Mouse (Mus musculus) C2C12 (cell line): ENCODE data around the gene Vps35l. TPM values are rescaled to one million over a fixed set of nuclear protein-coding genes. Genes with fewer than 3 reads are reported as not detected.

Source experiments
- H3K27me3 ChIP-seq: one replicate; pipeline ENCODE4 v1.6.1; 2011; ENCODE audit not compliant: control insufficient read depth, insufficient read depth, insufficient read length
- H3K36me3 ChIP-seq: one replicate; pipeline ENCODE4 v1.6.1; 2011; ENCODE audit not compliant: control insufficient read depth, insufficient read depth
- H3K4me3 ChIP-seq: one replicate; pipeline ENCODE4 v1.5.1; 2011; ENCODE audit warnings: mild to moderate bottlenecking, control low read depth; ENCODE audit not compliant: poor library complexity, insufficient read depth, severe bottlenecking
- H3K79me2 ChIP-seq: one replicate; pipeline ENCODE4 v1.6.1; 2011; ENCODE audit not compliant: control insufficient read depth, insufficient read depth
- H3K79me3 ChIP-seq: one replicate; pipeline ENCODE4 v1.6.1; 2011; ENCODE audit warnings: low read depth, control low read depth
- H3ac ChIP-seq: one replicate; pipeline ENCODE3; 2011; ENCODE audit warnings: low read depth; ENCODE audit not compliant: control insufficient read depth, insufficient read length
- CEBPB ChIP-seq: IDR thresholded peaks from one replicate; pipeline ENCODE4 v1.6.1; 2011; ENCODE audit warnings: low read depth, mild to moderate bottlenecking, control low read depth, moderate library complexity
- CTCF ChIP-seq: IDR thresholded peaks from one replicate; pipeline ENCODE4 v1.5.1; 2011; ENCODE audit not compliant: control insufficient read depth, insufficient read depth, insufficient read length
- FOSL1 ChIP-seq: IDR thresholded peaks from one replicate; pipeline ENCODE4 v1.8.0; 2011; ENCODE audit warnings: mild to moderate bottlenecking, low read length; ENCODE audit not compliant: poor library complexity, insufficient read depth, severe bottlenecking
- MAX ChIP-seq: IDR thresholded peaks from one replicate; pipeline ENCODE4 v1.6.1; 2011; ENCODE audit warnings: mild to moderate bottlenecking, control low read depth
- MYOD1 ChIP-seq: IDR thresholded peaks from one replicate; pipeline ENCODE4 v1.6.1; 2011; ENCODE audit warnings: low read depth; ENCODE audit not compliant: control insufficient read depth, insufficient read length
- MYOG ChIP-seq: IDR thresholded peaks from one replicate; pipeline ENCODE4 v1.6.1; 2011; ENCODE audit not compliant: control insufficient read depth, insufficient read length; ENCODE audit errors: extremely low read depth
- USF1 ChIP-seq: IDR thresholded peaks from one replicate; pipeline ENCODE4 v1.6.1; 2011; ENCODE audit warnings: low read depth, mild to moderate bottlenecking, control low read depth, moderate library complexity
- polyA plus RNA-seq: library from polyadenylated mRNA; unstranded; fragments of >200 nt; fragmentation: generic; extraction: Trizol; gene quantifications from one replicate; pipeline ENCODE4 v1.2.1, GENCODE M21; 2012; ENCODE audit warnings: missing spikeins

Gene Vps35l
- polyA plus RNA-seq, 1 experiment, result 39.6 TPM

DNA sequence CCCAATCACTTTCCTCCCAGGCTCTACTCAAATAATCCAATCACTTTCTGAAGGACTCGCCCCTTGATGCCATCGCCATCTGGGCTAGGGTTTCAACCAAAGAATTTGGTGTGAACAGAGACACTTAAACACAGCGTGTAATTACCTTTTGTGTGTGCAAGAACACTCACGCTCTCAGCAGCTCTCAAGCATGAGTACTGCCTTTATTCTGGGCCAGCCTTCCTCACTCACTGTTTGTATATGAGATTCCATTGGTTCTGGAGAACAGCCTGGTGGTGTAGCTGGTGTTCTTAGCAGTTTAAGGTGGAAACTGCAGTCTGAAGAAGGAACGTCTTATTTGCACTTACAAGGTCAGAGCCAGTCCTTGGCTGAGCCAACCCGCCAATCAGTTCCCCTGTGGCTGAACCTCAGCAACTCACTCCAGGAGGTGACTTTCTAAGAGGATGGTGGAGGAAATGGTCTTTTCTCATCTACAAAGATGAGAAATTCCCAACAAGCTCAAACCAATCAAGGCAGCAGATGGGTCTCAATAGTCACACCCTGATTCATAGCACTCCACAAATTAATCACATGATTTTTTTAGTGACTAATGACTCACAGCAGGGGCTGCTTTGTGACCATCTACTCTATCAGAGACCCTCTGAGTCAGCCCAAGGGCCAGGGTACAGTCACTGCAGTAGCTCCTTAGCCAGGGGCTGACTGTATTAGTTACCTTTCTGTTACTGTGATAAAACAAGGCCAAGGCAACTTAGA lies 147.5 kb downstream of the Vps35l start:
- no peak for TF ChIP-seq USF1
- no peak for TF ChIP-seq CEBPB
- no peak for TF ChIP-seq CTCF
- TF ChIP-seq MYOG, result no peak
- TF ChIP-seq MAX, result no peak
- TF ChIP-seq MYOD1, result no peak
- TF ChIP-seq FOSL1, result no peak
- Histone ChIP-seq H3K27me3 (no peaks in the 10 kb centered on the region), H3ac (no peak overlapping the region), H3K4me3 (no peak overlapping the region), H3K79me2 (no peaks in the 10 kb centered on the region), H3K79me3 (no peaks in the 10 kb centered on the region), H3K36me3 (no peaks in the 10 kb centered on the region)

DNA sequence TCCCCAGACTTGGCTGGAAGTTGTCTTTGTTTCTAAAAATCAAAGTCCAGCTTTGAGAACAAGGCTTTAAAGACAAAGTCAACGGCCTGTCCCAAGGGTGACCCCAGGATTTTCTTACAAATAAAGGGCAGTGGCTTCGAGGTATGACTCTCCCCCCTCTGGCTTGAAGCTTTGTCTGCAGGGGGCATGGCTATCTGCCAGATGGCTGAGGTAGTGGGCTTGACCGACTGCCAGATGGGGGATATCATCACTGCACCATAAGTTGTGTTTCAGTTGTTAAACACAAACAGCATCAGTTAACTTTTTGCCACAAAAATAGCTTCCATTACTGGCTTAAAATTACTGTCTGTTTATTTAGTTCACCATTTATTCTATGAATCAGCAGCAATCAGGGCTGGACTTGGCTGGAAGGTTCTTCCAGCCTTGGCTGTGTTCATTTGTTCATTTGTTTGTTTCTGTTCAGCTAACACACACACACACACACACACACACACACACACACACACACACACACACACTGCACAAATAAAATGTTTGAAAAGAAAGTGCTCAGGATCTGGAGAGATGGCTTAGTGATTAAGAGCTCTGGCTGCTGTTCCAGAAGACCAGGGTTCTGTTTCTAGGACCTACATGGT lies 149.1 kb downstream of the Vps35l start:
- TF ChIP-seq CTCF (no peak), MYOD1 (no peak), MYOG (no peak), USF1 (no peak), CEBPB (no peak), MAX (no peak)
- Histone ChIP-seq H3K79me3 (no peaks in the 10 kb centered on the region), H3K79me2 (no peaks in the 10 kb centered on the region), H3K36me3 (no peaks in the 10 kb centered on the region), H3K4me3 (no peak overlapping the region), H3ac (no peak overlapping the region), H3K27me3 (no peaks in the 10 kb centered on the region)

Other genes with a start within 250 kb of the Vps35l start
- gene Itpripl2, start 248.3 kb upstream of the Vps35l start, polyA plus RNA-seq, result 23.0 TPM
- 66.1 TPM for gene Coq7, start 206.9 kb upstream of the Vps35l start, polyA plus RNA-seq
- not detected for gene Tmc7, start 155.5 kb upstream of the Vps35l start, polyA plus RNA-seq
- not detected for gene Tmc5, start 142.9 kb upstream of the Vps35l start, polyA plus RNA-seq
- 54.7 TPM for gene Gde1, start 34.4 kb upstream of the Vps35l start, polyA plus RNA-seq
- 3.8 TPM for gene Ccp110, start 27.7 kb upstream of the Vps35l start, polyA plus RNA-seq
- gene Iqck, start 115.5 kb downstream of the Vps35l start, polyA plus RNA-seq, result 0.53 TPM
- gene Knop1, start 116.0 kb downstream of the Vps35l start, polyA plus RNA-seq, result 24.1 TPM